Mouse (Mus musculus): ENCODE results near the gene Paqr5.

- TF ChIP-seq CTCF (IDR thresholded peaks at IDR 0.05; ENCODE audit: borderline replicate concordance, insufficient read depth, low read length) = no peak
- peak; percentile 92 for TF ChIP-seq POLR2A (IDR thresholded peaks at IDR 0.05; ENCODE audit: low read depth, low read length)
Measured at GRCm38 (mm10) chr9:61914203-61914916, 112.3 kb downstream of the Paqr5 start, which contains the start of gene Rplp1.
